Mouse (Mus musculus) retina, postnatal 1 day (tissue): Measurements from ENCODE around the gene Gab3.
A peak's percentile ranks its signal among the peaks of the same experiment; 100 is the strongest.

Experiments used
- DNase-seq: peaks from one replicate; pipeline ENCODE4 v3.0.0-alpha.2; 2012

Gene Gab3

GRCm38 (mm10) chrX:75084774-75085508 lies at the start of gene Gab3:
Gene Gab3, minus strand, starts transcription at chrX:75085458.
- peak; percentile 78 for DNase-seq

DNA sequence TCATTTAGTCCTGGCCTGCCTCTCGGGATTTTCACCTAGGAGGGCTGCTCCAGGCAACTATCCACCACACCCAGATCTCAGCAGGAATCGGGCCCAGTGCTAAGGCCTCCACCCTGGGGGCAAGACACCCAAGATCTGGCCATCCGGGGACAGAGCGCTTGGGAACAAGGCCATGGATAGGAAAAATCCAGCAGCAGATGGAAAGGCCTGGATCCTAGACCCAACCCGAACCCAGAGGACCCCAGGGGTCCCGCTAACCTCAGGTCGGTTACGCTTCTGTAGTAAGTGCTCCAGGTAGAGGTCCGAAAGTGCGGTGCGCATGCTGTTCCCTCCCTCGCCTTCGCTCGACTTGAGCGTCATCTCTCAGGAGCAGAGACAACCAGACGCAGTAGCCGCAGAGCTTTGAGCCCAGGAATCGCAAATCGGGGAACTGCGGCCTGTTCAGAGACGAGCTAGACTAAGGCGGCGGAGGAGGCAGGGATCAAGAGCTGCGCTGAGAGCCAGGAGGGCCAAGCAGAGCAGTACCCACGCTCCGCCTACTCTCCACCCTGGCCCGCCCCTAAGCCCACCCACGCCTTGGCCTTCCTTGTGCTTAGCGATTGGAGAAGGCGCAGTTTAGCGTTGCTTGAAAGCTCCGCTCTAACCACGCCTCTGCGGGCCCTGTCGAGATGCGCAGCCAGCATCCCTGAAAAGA lies 45.4 kb upstream of the Gab3 start, which contains the start of gene Mpp1:
TSS of gene Mpp1 (minus strand) at position 550 of the 694 bp plus-strand sequence.
- DNase-seq, result peak; percentile 88

- no peak for DNase-seq
These were observed 44.2 kb upstream of the Gab3 start for GRCm38 (mm10) chrX:75129474-75129873.

- DNase-seq, result no peak
These were observed 43.2 kb upstream of the Gab3 start for GRCm38 (mm10) chrX:75128333-75128980.

- DNase-seq, result no peak
These were observed 41.6 kb upstream of the Gab3 start for GRCm38 (mm10) chrX:75126893-75127292.

DNA sequence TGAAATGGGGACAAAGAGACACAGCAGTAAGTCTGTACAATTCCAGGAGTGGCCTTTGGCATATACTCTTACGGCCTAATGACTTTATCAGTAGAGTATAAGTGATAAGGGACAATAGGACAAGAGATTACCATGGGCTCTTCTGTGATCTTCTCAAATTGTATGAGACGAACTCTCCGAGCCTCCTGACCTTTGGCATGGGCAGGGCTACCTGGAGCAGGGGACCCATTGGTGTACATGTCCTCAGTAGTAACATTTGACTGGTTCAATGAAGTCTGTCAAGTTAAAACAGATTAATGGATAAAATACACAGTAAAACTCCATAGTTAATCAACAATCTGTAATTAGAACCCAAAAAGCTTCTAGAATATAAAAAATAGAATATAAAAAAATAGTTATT lies 40.3 kb upstream of the Gab3 start:
- DNase-seq, result no peak

DNA sequence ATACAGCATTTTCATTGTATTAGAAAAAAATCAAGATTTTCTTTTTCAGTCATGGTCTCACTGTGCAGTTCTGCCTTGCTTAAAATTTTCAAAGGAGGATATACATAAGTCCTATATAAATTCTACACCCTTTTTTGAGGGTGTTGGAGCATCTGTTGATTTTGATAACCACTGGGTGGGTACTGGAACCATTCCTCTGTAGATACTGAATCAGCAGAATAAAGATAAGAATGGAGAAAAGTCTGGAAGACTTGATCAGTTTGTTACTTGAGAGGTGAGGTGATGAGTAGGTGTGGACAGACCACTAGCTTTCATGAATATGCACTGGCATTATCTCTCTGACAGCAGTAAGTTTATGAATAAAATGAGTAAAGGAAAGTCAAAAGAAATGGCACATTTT lies 30.3 kb upstream of the Gab3 start:
- no peak for DNase-seq

GRCm38 (mm10) chrX:75102293-75102692 lies 17.0 kb upstream of the Gab3 start:
- DNase-seq, result no peak

DNA sequence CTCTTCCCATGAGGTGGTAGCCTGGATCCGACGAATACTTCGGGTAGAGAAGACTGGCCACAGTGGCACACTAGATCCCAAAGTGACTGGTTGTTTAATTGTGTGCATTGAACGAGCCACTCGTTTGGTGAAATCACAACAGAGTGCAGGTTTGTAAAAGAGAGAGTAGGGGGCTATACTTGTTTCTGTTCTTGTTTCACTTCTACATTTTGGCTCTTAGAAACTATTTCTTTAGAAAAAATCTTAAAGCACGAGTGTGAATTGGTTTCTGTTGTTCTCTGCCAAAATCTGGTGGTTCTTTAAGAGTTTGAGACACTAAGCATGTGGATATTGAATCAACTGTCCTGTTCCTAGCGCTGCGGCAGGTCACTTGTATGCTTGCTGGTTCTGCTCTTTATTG lies 13.5 kb upstream of the Gab3 start:
- no peak for DNase-seq

DNA sequence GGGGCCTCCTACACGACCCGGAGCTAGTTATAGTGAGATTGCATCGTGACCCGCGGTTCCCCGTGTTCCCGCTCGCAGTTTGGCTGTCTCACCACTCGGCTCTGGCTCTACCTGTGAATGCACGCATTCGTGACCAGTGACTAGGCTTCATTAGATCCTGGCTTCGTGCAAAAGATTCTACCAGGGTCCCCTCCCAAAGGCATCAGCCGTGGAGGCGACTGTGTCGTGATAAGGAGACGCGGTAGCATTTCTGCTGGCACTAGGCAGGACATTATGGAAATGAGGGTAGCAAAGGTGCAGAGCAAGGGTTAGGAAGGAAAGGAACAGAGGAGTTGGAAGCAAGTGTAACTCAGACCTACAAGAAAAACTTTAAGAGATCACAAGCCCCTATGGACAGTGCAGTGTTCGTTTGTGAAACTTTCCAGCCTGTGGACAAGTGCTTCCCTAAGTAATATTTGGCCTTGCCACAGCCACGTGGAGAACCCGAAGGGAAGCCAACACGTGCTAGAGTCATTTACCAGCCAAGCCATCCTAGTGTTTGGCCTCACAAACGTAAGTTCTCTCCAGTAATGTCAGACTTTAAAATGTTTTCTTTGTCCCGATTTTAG lies 11.0 kb upstream of the Gab3 start:
- peak; percentile 11 for DNase-seq

- peak; percentile 96 for DNase-seq
These were observed 10.3 kb upstream of the Gab3 start, which contains the start of gene Dkc1 for GRCm38 (mm10) chrX:75095369-75096162. Gene Dkc1, plus strand, starts transcription at chrX:75095854.

- DNase-seq, result peak; percentile 2
These were observed 396 bp upstream of the Gab3 start for GRCm38 (mm10) chrX:75085654-75086053.

DNA sequence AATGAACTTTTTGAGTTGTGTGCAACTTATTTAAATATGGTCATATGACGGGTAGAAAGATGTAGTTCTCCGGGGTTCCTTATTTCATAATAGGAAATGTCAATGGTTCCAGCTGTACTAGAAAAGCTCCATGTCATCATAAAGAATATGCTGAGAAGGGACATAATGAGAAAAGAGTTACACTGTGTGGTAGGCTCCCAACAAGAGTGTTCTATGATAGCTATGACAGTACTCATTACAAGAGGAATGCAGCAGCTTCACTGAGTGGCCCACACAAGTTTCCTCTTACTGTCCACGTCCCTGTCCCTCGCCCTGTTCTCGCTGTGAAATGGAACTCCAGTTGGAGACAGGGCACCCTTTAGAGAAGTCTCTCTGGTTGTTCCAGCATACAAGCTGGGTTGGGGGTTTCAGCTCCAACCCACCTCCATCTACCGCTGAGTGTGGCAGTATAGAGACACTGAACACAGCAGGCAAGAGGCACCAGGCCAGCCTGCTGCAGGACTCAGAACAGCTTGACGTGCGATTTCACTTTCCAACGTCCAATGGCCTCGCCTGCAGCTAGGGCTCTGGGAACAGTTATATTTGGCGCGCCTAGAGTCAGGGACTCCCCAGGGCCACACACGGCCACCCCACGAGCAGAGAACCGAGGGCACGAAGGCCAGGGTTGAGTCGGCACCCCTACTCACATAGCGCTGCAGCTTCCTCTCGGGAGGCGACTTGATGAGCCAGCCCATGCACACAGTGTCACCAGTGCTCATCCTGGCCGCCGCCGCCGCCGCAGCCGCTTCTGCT lies 1.1 kb downstream of the Gab3 start:
- peak; percentile 49 for DNase-seq

DNA sequence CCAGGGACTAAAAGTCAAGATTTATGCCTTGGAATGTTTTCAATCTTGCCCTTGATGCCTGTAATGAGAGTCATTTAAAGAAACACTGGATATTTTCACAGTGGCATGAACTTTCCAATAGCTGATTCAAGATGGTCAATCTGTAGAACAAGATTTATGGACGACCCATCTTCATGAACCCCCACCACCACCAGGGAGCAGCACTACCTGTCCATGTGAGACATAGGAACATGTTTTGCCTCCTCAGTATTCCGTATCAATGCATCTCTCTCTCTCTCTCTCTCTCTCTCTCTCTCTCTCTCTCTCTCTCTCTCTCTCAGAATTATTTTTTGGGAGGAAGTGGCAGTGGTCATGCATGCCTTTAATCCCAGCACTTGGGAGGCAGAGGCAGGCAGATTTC lies 2.9 kb downstream of the Gab3 start:
- no peak for DNase-seq

DNA sequence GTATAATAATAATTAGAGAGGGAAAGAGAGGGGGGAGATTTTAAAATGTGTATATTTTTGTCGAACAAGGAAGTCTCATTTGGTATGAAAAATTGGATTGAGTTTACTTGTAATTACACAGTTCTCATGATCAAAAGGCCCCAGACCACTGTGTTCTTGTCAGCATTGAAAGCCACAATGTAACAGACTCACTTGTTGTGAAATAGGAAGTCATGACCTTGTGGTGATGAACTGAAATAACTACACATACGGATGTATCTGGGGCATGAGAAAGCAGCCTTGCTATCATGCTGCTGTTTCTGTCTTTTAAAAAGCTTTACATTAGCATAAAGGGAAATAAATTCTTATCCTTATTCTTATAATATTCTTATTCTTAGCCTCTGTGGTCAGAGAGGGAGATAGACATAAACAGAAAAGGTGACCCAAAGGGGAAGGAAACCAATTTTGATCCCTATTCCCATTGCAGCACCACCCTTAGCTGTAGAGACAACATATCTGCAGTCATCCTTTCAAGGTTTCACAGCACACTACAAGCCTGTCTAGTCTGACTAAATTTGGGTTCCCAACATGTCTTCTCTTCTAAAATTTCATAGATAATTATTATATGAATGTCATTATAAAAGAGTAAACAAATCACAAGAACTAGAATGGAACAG lies 29.0 kb downstream of the Gab3 start:
- DNase-seq, result no peak

DNA sequence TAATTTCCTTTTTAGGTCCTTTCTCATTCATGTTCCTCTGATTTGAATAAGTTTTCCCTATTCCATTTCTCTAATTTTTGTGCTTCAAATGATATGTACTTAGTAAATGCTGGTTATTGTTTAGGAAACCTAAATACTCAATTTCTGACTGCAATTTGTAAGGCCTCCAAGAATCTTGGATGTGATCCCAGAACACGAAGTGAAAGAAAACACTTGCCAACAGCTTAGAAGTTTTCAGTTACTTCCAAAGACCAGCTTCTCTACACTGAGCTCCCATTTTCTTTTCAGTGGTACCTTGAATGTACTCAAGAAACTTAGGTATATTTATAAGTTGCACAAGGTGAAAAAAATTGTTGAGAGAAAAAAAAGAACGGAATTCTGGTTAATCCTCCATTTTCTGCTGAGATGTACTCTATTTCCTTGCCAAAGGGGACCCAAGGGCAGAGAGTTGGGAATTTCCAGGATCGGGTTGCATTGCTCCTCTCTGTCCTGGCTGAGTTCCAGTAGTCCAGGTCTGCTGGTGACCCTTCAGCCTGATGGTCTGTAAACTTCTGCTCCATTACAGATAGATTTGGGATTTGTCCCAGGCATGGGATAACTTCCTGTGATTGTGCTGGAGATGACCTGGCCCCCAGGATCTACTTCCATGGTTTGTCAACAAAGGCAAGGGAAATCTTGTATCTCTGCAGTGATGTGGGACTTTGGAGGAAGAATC lies 38.2 kb downstream of the Gab3 start:
- DNase-seq, result no peak

- no peak for DNase-seq
These were observed 39.3 kb downstream of the Gab3 start for GRCm38 (mm10) chrX:75045931-75046330.

GRCm38 (mm10) chrX:75044595-75044994 lies 40.7 kb downstream of the Gab3 start:
- no peak for DNase-seq

DNA sequence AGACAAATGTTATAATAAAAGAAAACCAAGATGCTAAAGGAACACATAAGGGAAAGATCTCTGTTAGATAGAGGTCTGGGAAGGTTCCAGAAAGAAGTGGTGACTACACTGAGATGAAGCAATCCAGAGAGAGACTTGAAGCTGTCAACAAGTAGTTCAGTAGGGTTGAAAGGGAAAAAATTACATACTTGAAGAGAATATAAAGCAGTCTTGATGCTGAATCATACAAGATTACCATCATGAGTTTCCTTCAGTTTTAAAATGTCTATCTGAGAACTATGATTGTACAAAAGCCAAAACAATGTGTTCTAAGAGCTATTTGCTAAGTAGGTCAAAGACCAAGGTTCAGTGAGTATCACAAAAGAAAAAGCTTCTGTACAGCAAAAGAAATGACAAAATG lies 48.6 kb downstream of the Gab3 start:
- DNase-seq, result no peak

- no peak for DNase-seq
These were observed 50.1 kb downstream of the Gab3 start for GRCm38 (mm10) chrX:75035162-75035561.
